Mouse (Mus musculus) bone marrow macrophage, adult 2 months (primary cell): ENCODE results near the gene Rassf6. TPM values are rescaled to one million over a fixed set of nuclear protein-coding genes. Genes with fewer than 3 reads are reported as not detected.
"Not testable (repeated sequence)": the region's sequence is repeated elsewhere in the genome, so short reads cannot be mapped to it uniquely, and the experiment has no call there.

Experiments used
- H3K27ac ChIP-seq: 2 replicates; pipeline ENCODE4 v1.5.1; 2012; ENCODE audit warnings: low read depth, low read length; ENCODE audit not compliant: insufficient read depth
- H3K4me1 ChIP-seq: 2 replicates; pipeline ENCODE4 v1.6.1; 2012; ENCODE audit warnings: low read length; ENCODE audit not compliant: control insufficient read depth, insufficient read depth
- H3K4me3 ChIP-seq: 2 replicates; pipeline ENCODE4 v1.5.1; 2012; ENCODE audit warnings: mild to moderate bottlenecking, low read length, moderate library complexity; ENCODE audit not compliant: insufficient read depth
- CTCF ChIP-seq: IDR thresholded peaks from 2 replicates; pipeline ENCODE4 v1.5.1; 2012; ENCODE audit warnings: low read depth, mild to moderate bottlenecking, low read length, moderate library complexity
- POLR2A ChIP-seq: IDR thresholded peaks from 2 replicates; pipeline ENCODE4 v1.6.1; 2012; ENCODE audit warnings: mild to moderate bottlenecking, low read depth, low read length, borderline replicate concordance
- polyA plus RNA-seq: library from polyadenylated mRNA; stranded (reverse); fragments of >200 nt; gene quantifications from 2 replicates; pipeline ENCODE4 v1.2.4, GENCODE M21; 2012; ENCODE audit not compliant: missing spikeins, insufficient read depth, insufficient read length

Rassf6 gene
- polyA plus RNA-seq, 1 experiment: not detected

GRCm38 (mm10) chr5:90628011-90628410, 12.4 kb downstream of the Rassf6 start:
- Histone ChIP-seq H3K27ac (no peak overlapping the region), H3K4me1 (no peaks in the 10 kb centered on the region), H3K4me3 (no peak overlapping the region)
- TF ChIP-seq CTCF (no peak), POLR2A (no peak)

GRCm38 (mm10) chr5:90627423-90627822, 13.0 kb downstream of the Rassf6 start:
- TF ChIP-seq CTCF (no peak), POLR2A (no peak)
- Histone ChIP-seq H3K4me3 (no peak overlapping the region), H3K4me1 (no peaks in the 10 kb centered on the region), H3K27ac (no peak overlapping the region)

DNA sequence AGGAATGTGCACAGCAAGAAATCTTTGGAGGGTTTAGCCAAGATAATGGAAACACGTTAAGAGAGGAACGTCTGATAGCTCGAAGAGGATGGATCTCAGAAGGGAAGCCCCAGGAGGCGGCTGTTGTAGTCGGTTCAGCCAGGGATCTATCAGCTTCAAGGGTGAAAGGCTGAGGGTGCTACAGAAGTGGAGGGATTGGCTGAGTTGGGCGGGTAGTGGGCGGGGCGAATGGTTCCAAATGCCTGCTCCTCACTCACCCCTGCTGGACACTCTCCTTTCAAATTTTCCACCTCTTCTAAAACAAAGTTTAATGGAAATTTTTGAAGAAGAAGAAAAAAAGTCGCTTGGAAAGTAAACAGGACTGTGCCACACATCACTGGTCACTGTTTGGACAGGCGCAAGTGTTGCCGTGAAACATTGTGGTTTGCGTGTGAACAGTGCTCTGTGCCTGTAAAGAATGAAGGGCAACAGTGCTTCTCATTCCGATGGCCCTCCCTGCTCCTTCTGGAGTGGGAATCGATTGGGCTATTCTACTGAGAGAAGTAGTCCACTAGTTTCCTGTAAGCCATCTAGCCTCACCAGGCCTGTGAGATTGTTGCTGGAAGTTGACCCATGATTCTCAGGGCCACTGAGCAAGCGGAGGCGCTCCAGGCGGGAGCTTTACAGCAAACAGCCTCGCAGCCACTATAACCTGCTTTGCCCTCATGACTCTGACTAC, 15.6 kb downstream of the Rassf6 start:
- TF ChIP-seq POLR2A (no peak), CTCF (no peak)
- Histone ChIP-seq H3K4me3 (no peak overlapping the region), H3K27ac (no peak overlapping the region), H3K4me1 (no peaks in the 10 kb centered on the region)

DNA sequence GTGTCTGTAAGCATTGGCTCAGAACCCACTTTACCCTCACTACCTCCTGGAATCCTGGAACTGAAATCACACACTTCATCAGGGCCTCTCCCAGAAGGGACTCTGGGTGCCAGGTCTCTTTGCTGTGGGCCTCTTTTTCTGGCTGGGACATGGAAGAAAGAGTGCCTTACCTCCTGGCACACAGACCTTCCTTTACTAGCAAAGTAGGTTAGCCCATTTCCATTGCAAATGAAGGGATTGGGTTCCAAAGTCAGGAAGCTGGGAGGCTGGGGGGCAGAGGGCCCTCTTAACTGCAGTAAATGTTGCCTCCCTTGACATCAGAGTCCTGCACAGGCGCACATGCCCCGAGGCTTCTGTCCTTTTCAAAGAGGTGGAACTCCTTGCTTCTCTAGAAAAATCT, 17.2 kb downstream of the Rassf6 start:
- H3K4me1 ChIP-seq: peaks cover under 1% of the 10 kb centered on the region; the same call in 1 of the 2 replicates
- H3K4me3 ChIP-seq: no peak overlapping the region
- TF ChIP-seq CTCF (no peak), POLR2A (no peak)
- no peak overlapping the region for H3K27ac ChIP-seq

GRCm38 (mm10) chr5:90621726-90622125, 18.7 kb downstream of the Rassf6 start:
- H3K4me1 ChIP-seq: peaks cover 5% of the 10 kb centered on the region
- H3K27ac ChIP-seq: no peak overlapping the region
- no peak overlapping the region for H3K4me3 ChIP-seq
- no peak for TF ChIP-seq CTCF
- no peak for TF ChIP-seq POLR2A

DNA sequence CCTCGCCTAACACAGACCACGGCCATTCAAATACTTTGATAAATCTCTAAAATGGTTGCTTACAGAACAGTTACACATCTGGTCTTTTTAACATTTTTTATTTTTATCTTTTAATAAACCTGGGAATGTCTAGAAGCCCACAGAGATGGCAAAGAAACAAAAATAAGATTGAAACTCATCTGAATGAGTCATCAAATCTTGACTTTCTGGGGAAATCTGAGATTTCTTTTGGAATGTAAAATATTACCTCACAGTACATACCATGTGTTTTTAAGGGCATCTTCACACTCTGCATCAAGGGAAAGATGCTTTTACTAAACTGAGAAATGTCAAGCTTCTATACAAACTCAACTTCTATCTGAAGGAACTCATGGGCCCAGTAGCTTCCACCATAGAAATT, 19.1 kb downstream of the Rassf6 start:
- Histone ChIP-seq H3K27ac (no peak overlapping the region), H3K4me3 (no peak overlapping the region), H3K4me1 (peaks cover 5% of the 10 kb centered on the region)
- TF ChIP-seq CTCF (no peak), POLR2A (no peak)

DNA sequence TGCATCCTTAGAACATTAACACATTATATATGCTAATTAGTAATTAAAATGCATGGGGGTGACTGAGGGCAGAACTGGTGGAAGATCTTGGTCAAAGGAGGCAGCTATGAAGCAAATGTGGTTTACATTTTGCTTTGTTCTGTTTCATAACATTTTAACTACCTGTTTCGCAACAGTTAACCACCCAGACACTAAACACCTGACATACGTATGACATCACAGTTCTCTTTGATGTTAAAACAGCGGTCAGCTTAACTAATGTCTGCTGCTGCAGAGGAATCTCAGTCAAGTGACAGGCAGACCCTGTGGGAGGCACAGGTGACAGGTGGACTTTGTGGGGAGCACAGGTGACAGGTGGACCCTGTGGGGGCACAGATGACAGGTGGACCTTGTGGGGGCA, 22.6 kb downstream of the Rassf6 start:
- TF ChIP-seq POLR2A (no peak), CTCF (no peak)
- no peak overlapping the region for H3K27ac ChIP-seq

DNA sequence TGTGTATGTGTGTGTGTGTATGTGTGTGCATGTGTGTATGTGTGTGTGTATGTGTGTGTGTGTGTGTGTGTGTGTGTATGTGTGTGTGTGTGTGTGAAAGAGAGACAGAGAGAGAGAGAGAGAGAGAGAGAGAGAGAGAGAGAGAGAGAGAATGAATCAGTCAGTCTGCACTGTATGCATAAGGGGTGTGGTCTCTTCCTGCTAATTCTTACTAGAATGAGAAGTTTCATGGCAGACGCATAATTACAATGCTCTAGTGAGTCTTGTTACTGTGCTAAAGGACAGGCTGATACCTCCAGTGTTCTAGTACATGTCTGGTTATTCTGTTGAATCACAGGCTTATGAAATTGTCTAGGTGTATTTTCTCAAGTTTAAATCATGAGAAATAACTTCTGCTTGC, 27.7 kb downstream of the Rassf6 start:
- H3K4me3 ChIP-seq, H3K27ac ChIP-seq: not testable (repeated sequence)
- peaks cover 26% of the 10 kb centered on the region for H3K4me1 ChIP-seq

More for the DNA sequence above, 22.6 kb downstream of the Rassf6 start:
- H3K4me3 ChIP-seq: no peak overlapping the region
- H3K4me1 ChIP-seq: peaks cover 8% of the 10 kb centered on the region

GRCm38 (mm10) chr5:90611996-90612611, 28.4 kb downstream of the Rassf6 start:
- TF ChIP-seq CTCF (no peak), POLR2A (no peak)
- peaks cover 26% of the 10 kb centered on the region for H3K4me1 ChIP-seq
- H3K27ac ChIP-seq: 0 out of 2 replicates have a peak overlapping the region, but pooled peaks have one; percentile 31
- H3K4me3 ChIP-seq: no peak overlapping the region

GRCm38 (mm10) chr5:90611388-90611787, 29.1 kb downstream of the Rassf6 start:
- Histone ChIP-seq H3K4me1 (peaks cover 26% of the 10 kb centered on the region), H3K27ac (peak overlapping the region; percentile 30), H3K4me3 (no peak overlapping the region)
- TF ChIP-seq POLR2A (no peak), CTCF (no peak)

DNA sequence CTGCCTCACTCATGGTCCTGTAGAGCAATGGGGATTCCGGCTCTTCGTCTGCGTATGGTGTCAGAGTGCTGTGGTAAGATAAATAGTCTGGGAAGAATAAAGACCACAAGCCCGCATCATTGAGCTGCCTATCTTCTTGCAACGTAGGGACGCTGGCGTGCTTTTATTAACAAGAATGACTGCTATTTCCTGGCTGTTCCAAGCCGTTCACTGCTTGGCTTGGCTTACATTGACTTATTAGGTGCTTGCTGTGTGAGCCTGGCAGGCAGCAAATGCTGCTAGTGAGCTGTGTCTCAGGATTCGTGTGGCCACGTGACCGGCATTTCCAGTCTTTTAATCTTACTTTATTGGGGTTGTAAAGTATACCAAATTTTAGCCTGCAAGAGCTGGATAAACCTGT, 31.6 kb downstream of the Rassf6 start:
- H3K4me3 ChIP-seq: no peak overlapping the region
- TF ChIP-seq CTCF (no peak), POLR2A (no peak)
- H3K4me1 ChIP-seq: peaks cover 26% of the 10 kb centered on the region
- no peak overlapping the region for H3K27ac ChIP-seq
